Mouse (Mus musculus) adrenal gland, postnatal 10 days (tissue): ENCODE results near the gene Cox11. TPM values are rescaled to one million over a fixed set of nuclear protein-coding genes. Genes with fewer than 3 reads are reported as not detected.

ENCODE experiments used
- DNase-seq: peaks from one replicate; pipeline ENCODE4 v3.0.0; 2021; ENCODE audit warnings: mixed read lengths
- long read RNA-seq, 2 experiments: library from polyadenylated mRNA; stranded (forward); transcript quantifications; one replicate each; pipeline ENCODE4 v2.0.0; 2021
- total RNA-seq, 2 experiments: library from RNA; stranded (reverse); gene quantifications; 2 replicates each; pipeline ENCODE4 v1.2.3; 2021

Cox11 gene
- 10 to 100 TPM; 24.5 to 28.6 TPM for total RNA-seq
- long read RNA-seq, experiment 1, transcript Cox11-201 (4 exons, 1,224 nt), result major isoform, 43 of 49 reads
- long read RNA-seq, experiment 1, partial matches to known transcripts, result 0 of 49 reads
- long read RNA-seq, experiment 1, other reads (novel, unspliced or antisense), result 6 of 49 reads
- long read RNA-seq, experiment 2, transcript Cox11-201 (4 exons, 1,224 nt), result major isoform, 20 of 22 reads
- long read RNA-seq, experiment 2, partial matches to known transcripts, result 1 of 22 reads
- long read RNA-seq, experiment 2, other reads (novel, unspliced or antisense), result 1 of 22 reads

DNA sequence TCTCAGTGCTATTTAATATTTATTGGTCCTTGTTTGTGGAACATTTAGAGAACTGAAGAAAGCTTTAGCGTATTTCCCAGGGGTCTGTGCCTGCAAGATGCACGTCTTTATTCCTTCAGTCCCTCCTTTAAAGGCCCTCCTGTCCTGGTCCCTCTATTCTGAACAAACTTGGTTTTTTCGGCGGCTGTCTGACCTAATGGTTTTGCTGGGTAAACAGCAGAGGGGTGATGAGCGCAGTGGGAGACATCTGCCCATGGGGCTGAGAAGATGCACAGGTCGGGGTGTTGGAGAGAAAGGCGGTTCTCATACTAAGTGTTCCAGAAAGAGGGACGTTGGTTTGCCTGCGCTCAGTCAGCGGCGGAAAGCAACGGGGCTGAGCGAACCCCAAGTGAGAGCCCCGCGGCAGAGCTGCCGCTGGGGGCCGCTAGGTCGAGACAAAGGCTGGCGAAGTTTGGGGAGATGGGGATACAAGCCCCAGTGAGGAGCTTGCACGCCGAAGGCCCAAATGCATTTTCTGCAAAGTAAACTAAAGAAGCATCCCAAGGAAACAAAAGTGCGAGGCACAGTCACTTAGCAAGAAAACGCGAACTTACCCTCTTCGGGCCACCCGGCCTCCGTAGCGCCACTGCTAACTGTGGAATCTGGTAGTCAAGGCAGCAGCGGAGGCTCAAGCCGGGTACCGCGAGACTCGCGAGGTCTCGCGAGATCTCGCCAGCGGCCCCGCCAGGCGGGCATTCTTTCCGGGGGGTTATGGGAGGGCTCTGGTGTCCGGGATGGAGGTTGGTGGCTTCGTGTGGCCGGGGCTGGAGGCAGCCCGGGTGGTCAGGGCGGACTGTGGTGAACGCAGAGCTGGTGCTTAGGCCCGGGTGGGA, at the start of gene Cox11, which contains the start of gene Stxbp4:
Cox11 (plus strand) TSS at position 734 of the 872 bp plus-strand sequence.
Stxbp4 (minus strand) TSS at position 645 of the 872 bp plus-strand sequence.
- DNase-seq, result peak; percentile 96

DNA sequence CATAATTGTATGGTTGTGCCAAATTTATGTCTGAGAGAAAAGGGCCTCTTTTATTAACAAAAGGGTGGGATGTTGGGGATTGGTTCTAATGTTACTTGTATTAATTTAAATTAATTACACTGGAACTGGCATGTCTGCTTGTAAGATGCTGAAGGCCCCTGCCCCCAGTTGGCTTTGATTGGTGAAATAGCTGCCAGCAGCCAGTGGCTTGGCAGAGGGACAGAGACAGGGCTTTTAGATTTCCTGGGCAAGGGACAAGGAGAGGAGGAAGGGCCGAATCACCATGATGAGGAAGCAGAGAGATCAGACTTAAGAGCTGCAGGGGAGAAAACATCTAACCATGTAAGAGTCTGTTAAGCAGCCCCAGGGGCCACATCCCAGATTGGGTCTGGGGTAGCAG, 47.0 kb upstream of the Cox11 start:
- peak; percentile 40 for DNase-seq

DNA sequence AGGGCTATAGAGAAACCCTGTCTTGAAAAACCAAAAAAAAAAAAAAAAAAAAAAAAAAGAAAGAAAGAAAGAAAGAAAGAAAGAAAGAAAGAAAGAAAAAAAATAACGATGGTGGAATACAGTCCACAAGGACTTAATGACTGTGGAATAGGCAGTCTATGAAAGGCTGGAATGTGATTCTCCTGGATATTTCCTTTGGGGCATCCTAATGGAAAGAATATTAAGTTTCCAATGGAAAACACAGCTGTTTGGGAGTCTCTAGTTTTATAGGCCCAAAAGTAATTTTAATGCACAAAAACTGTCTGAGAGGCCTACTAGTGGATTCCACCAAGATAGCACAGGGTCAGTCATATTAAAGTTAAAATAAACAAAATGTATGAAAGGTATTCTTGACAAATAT, 42.1 kb upstream of the Cox11 start:
- no peak for DNase-seq

DNA sequence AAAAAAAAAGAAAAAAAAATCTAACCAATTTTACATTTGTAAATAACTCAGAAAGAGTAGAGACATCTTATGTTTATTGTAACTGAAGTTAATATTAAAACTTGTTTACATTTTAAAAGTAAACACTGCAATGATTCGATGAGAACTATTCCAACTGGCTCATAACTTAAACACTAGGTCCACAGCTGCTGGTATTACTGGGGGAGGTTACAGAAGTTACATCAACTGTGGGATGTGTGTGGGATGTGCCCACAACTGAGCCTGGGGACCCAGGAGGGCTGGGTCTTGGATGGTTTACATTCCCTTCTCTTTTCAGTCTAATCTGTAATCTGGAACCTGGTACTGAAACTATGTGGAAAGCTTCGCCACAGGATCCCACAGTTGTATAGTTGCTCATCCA, 34.9 kb upstream of the Cox11 start:
- DNase-seq, result no peak

DNA sequence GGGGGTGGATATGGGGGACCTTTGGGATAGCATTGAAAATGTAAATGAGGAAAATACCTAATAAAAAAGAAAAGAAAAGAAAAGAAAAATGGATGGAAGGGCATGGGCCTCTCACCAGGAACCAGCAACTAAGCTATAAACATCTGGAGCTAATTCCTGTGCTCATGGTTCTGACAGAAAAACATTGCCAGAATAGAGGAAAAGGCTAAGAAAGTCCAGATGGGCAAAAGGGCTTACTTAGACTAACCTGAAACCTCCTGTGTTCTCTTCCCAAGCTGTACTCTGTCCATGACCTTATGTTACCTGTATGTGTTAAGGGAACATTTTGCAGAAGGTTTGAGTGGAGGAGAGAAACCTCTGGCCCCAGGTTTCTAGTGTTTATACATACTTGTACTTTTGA, 25.9 kb upstream of the Cox11 start:
- no peak for DNase-seq

DNA sequence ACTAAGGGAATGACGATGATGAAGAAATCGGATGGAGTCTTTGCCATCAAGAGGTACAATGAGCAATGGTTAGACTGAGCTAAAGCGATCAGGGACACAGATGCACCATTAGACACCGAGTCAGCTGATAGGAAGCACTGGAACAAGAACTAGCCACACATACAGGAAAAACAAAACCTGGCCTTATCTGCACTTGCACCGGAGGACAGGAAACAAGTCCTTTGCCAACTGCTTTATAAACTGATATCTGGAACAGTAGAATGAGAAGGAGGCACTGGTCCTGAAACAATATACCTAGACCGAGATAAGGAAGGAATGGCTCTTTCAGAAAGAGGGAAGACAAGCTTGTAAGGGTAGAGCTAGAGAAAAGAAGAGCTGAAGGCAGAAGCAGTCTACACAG, 23.2 kb upstream of the Cox11 start:
- DNase-seq, result no peak

DNA sequence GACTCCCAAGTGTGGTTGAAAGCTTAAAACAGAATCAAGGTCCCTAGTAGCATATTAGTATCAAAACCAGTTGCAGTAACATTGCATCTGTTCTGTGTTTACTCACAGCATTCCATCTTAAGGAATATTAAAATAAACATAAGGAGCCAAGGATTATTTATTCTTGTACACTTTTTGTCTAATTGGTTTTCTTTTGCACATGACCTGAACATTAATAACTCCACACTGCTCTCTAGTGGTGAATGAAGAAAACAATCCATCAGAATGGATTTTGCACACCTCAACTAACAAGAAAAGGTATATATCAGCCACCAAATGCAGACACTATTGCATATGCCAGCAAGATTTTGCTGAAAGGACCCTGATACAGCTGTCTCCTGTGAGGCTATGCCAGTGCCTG, 21.5 kb upstream of the Cox11 start:
- no peak for DNase-seq

DNA sequence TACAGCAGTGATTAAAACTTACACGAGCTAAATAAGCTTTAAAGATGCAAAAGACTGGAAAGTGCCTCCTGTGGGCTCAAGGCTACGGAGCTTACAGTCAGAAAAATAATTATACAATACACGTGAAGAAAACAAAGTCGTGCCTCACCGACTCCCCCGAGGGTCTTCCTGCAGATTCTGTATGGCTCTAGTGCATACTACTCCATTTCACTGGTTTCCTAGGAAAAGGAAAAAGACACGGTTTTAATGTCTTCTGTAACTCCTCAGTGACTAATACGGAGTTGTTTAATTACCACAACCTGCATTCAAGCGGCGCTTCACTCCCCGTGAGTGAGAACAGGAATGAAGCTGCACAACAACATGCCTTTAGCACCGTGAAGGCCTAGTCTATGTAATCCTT, 15.9 kb upstream of the Cox11 start:
- no peak for DNase-seq

DNA sequence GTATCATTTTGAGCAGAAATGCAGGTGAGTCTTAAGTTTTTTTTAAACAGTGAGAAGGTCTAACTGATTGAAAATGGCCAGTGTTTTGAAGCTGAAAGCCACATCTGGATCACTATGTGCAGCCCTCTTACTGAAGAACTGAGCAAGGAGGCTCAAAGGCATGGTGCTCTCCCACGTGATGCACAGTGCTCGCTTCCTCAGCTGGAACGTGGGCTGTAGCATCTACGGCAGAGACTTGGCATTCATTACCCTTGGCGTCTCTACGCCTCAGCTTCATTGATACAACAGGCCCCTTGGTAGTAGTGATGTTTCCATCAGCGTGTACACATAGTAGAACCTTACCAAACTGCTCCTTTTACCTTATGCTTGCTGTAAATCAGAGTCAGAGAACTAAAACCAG, 15.5 kb upstream of the Cox11 start:
- DNase-seq, result no peak

DNA sequence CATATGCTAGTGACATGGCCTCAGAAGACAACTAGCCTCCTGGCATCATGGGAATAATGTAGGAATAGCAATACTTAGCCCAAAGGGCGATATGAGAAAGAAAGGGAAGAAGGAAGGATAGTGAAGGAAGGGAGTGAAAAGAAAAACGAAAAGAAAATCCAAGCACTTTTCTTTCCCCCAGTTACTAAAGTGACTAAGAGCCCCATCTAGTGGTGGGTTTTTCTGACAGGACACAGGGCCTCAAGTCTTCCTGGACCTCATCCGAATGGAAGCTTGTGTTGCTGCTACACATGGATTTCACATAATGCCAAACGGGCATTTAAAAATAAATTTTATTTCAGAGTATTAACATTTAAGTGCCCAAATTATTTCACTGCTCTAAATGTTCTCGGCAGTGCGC, 14.5 kb upstream of the Cox11 start:
- DNase-seq, result peak; percentile 43

DNA sequence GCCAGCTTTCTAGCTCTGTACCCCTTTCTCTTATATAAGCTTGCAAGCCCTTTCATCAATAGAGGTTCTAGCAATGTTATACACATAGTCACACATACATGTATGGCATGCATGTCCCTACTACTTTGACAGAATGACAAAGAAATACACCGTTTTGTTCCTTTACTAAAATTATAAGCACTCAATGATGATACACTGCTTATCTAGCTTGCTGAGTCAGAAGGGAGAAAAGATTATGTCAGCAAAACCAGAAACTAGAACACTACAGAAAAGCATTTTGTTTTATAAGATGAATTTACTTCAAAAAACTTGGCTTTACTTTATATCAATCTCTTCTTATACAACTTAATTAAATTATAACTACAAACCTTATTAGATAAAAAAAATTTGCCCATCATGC, 12.8 kb upstream of the Cox11 start:
- DNase-seq, result no peak

DNA sequence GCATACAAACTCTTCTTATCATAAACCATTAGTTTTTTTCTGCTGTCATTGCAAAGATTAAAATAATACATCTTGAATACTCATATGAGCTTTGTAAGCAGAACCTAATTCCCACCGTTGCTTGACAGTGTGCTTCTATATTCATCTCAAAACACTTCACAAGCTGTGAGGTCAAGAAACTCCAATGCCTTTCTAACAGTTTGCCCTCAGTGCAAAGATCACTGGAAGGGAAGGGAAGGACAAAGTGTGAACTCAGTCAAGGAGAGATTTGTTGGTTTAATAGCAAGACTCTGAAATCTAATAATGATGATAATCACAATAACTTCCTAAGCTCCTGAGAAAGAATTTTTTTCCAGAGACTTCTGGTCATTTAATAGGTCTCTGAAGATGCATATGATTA, 10.2 kb upstream of the Cox11 start:
- DNase-seq, result no peak

DNA sequence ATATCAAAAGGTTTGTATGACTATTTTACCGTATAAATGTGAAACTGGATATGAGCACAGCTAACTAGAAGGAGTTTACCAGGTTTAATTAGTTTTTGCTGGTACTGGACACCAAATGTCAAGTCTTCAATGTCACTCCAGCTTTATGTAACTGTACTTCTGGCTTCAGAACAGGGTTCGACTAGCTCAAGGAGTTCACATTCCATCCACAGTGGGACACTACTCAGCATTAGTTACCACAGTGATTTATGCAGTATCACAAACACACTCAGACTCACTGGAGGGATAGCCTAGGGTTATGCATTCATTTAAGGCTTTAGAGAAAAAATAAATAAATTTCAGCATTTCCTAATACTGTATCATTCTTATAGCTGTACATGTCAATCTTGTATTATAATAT, 5.5 kb upstream of the Cox11 start:
- no peak for DNase-seq

DNA sequence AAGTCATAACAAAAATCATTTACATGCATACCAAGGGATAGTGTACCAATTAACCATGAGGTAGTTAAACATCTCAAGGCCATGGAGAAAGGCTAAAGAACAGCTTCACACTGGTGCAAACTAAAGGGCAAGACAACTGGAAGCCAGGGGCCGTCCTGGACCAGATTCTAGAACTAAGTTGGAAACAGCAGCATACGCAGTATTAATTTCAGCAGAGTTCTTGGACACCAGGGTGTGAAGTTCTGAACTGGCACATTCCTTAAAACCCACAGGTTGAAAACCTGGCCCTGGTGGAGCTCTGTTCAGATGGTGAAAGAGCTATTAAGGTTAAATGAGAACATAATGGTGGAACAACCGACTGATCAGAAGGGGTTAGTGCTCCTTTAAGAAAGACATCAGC, 3.3 kb upstream of the Cox11 start:
- no peak for DNase-seq

DNA sequence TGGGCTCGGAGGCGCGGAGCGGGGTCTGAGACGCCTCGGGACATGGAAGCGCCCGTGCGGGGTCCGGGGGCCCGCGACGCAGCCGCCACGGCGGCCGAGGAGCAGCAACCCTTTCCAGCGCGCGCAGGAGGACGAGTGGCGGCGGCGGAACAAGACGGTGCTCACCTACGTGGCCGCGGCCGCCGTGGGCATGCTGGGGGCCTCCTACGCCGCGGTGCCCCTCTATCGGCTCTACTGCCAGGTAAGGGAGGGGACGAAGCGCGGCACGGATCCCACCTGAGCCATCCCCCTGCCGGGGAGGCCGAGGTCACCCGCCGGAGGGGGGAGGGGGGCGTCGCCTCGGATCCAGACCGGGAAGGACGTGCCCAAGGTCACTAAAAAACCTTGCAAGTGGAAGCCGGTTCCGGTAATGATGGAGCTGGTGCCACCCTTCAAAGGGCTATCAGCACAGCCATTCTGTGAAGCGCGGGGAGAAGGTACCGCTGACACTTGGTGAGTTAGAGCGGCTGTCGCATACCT, 398 bp downstream of the Cox11 start:
- peak; percentile 68 for DNase-seq

DNA sequence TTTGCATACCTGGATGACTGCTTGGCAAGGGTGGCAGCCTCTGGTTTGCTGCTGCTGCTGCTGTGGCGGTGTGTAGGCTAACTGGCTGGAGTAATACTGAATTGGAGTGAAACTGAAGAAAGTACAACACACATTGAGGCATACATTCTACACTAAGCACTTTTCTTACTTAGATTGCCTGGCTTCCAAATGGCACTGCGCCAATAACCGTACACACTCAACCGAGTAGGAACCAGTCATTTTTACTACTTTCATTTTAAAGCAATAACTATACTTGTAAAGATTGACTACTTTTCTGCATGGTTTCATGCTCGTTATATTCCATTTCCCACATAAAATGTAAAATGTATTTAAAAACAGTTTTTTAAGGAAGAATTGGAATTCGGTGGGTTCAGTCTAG, 11.8 kb downstream of the Cox11 start:
- peak; percentile 38 for DNase-seq

DNA sequence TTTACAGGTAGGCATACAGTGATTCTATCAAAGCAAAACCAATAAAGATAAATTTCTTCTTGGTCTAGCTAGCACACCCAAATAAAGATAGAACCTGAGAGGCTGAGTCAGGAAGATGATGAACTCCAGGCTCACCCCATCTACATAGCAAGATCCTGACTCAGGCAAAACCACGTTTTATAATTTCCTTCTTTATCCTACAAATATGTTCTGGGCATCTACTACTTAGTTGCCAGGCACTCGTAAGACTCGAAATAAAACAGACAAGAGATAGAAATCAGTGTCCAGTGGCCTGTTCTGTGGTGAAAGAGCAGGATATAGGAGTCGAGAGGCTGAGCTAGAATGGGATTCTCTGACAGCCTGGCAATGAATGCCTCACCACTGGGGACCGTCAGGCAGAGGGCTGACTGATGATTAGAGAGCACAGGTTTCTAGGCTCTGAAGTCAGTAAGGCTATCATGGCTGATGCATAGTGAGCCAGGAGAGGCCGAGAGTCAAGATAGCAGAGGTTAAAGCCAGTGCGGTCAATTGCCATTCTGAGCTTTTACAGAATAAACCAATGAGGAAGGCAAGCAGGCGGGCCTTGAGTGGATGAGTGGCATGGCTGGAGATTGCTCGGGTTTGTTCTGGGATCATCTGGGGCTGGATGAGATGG, 12.4 kb downstream of the Cox11 start:
- no peak for DNase-seq

DNA sequence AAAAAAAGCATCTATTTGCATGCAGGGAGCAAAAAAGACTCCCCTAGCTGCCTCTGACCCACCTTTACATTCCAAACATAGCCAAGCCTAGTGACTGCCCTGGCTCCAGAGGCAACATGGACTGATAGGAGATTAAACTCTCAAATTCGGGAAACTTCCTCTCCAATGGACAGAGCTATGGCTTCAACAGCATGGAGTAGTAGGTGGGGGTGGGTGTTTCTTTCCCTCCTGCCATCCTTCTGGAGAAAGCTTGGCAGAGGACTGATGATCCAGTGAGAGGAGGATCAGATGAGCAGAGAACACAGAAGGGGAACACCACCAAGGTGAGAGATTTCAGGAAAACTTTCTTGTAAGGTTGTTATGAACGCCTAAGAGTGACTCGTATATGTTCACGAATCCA, 14.6 kb downstream of the Cox11 start:
- DNase-seq, result no peak

DNA sequence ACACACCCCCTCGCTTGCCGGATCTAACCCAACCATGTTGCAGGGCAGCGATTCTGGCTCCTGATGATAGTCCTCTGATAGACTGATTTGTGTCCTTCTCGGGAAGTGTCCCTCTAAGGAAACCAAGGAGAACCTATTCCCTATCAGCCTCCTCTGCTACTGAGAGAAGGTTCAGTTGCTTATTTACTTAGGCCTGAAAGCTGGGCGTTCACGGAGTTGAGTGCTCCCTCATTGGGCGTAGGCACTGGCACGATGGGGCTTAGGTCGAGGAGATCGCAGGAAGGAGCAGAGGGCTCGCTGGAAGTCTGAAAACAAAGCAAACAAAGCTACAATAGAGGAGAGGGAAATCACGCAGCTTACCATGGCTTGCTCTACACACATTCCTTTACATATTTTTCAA, 19.6 kb downstream of the Cox11 start:
- DNase-seq, result no peak

DNA sequence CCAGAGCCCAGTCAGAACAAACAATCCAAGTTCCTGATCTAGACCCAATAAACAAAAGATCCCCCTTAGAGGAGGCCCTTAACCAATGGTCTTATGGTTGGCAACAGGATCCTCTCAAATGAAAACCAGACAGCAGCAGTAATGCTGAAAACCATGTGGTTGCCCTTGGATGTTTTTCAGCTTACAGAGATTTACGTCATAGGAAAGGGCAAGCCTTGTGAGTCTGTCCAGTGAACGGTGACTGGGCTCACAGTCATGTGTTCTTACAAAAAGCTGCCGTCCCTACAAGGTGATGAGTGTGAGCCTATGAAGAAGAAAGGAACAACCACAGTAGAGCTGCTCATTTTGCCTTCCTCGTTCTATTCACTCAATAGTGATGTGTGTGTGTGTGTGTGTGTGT, 22.7 kb downstream of the Cox11 start:
- DNase-seq, result no peak

DNA sequence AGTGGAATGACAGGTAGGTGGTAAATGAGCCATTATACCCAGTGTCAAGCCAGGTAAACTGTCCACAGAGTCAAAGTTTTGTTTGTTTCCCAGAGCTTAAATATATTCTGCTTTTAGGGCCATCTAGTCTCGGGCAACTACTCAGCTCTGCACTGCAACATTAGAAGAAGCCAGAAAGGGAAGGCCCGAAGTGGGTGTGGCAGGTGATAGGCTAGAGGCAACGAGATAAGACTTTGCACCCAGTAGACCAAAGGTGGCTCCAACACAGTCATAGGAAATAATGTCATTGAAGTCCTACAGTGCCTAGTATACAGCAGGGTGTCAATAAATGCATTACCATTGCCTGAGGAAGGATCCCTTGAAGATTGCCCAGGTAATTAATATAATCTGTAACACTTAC, 25.1 kb downstream of the Cox11 start:
- no peak for DNase-seq

DNA sequence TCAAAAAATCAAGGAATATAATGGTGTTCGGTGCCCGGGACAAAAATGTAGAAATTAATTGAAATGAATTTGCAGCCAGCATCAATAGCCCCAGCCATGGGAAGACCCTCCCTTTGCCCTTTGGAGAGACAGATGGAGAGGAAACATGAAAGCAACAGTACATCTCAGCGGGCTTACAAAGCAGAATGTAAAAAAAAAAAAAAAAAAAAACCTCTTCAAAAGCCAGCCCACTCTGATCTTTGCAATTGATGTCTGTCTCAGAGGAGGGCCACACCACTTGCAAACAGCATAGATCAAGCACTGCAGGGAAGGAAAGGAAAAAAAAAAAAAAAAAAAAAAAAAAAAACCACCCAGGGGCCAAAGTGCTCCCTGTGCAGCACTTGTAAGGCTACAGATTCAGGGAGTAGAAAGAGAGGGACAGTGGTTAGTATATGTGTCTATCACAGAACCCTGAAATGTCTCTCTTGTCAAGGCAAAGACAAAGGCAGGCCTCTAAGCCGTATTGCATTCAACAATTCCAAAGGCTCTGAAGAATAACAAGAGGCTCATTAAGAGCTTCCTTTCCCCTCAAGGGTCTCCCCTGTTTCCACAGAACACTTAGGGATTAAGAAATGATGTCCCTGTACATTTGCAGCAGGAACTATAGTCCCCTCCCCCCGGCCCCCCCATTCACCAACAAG, 25.8 kb downstream of the Cox11 start:
- DNase-seq, result no peak
